Mouse (Mus musculus): Measurements from ENCODE around the gene Cox20.

GRCm38 (mm10) chr1:178336777-178337481 is 18.0 kb downstream of the Cox20 start:
- TF ChIP-seq CTCF (IDR thresholded peaks at IDR 0.05; ENCODE audit: borderline replicate concordance, insufficient read depth, low read length) (no peak), POLR2A (IDR thresholded peaks at IDR 0.05; ENCODE audit: low read depth, low read length) (no peak)
